Mouse (Mus musculus): ENCODE data around the gene Dgcr8. TPM values are rescaled to one million over a fixed set of nuclear protein-coding genes. Genes with fewer than 3 reads are reported as not detected.

Gene Dgcr8
- total RNA-seq, 2 experiments from 2014 or later: 13.8 to 15.4 TPM

DNA sequence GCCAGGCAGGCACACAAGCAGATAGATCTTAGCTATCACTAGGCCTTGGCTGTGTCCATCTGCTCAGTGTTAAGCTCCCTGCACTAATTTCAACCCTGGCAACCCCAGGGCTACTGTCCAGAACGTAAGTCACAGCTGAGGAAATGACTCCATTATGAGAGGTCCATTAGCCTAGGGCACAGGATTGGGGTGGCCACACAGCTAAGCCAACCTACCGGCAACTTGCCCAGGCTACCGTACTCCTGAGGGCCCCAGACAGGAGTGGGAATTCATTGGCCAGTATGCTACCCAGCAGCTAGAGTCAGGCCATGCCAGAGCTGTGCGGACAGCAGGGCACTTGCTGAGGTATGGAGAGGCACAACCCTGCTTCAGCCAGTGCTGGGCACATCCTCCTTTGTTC, 60.2 kb downstream of the Dgcr8 start:
- intact Hi-C loops (cut with DNase I): no loop called here

DNA sequence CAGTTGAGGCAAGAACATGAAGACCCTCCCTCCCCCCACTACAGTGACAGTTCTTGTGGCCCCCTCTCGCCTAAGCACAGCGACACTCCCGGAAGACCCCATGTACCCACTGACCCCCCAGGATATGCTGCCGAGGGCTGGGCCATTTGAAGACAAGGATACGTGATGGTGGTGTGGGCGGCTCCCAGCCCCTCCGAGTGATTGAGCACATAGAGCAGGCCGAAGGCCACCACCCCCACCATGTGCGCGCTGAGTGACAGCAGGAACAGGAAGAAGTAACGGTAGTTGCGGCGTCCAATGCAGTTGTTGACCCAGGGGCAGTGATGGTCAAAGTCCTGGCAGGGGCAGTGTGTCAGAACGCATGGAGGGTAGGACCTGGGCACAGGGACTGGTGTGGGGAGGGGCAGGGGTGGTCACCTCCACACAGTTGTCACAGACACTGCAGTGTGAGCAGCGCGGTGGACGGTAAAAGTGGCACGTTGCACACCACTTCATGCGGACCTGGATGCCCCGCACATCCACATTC, 61.1 kb downstream of the Dgcr8 start:
- no peak for DNase-seq (ENCODE audit: low spot score)
- intact Hi-C loops (cut with DNase I): no loop called here

More for the DNA sequence above, 60.2 kb downstream of the Dgcr8 start:
- DNase-seq (ENCODE audit: low spot score): no peak

DNA sequence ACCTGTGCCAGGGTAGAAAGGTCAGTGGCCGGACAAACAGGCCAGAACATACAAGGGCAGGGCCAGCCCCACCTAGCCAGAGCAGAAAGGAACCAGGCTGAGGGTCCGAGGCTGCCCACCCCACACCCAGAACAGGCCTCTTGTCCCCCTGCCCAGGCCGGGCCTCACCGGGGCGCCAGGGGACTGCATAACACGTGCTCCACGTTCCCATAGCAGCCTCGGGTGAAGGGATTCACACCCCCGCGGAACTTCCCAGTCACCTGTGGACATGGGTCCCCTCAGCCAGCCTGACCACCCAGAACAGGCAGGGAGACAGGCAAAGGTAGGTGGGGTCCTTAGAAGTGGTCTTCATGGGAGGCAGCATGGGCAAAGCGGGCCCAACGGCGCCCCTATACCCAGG, 61.9 kb downstream of the Dgcr8 start:
- intact Hi-C loops (cut with DNase I): no loop called here
- no peak for DNase-seq (ENCODE audit: low spot score)

DNA sequence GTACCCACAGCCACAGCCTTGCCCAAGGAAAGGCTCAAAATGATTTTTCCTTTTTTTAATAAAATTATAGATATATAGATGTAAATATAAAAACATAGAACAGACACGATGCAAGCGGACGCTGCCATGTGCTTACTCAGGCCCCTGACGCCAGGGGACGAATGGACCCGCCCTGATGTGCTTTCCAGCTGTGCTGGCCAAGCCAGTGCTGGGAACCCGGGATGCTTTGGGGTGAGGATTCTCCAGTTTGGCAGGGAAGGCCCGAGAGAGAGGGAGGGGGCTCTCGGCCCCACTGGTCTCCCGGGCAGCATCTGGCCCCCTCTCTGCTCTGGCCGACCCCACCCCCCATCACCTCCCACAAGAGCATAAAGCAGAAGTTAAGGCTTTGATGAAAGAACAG, 66.9 kb downstream of the Dgcr8 start:
- no peak for DNase-seq (ENCODE audit: low spot score)
- intact Hi-C loops (cut with DNase I): no loop called here

DNA sequence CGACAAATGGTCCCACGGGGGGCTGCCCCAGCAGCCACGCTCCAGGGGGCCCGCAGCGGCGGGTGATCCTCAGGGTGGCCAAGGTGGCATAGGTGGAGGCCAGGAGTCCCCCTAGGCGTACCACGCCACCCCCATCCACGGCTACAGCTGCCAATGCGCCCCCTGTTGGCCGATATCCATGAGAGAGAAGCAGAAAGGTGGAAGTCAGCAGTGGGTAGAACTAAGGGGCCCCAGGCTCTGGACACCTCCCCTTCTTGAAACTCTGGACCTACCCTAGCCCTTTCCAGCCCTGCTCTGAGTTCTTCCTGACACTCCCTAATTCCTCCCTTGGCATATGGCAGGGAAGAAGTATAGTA, 67.5 kb downstream of the Dgcr8 start:
- intact Hi-C loops (cut with DNase I): no loop called here
- no peak for DNase-seq (ENCODE audit: low spot score)

DNA sequence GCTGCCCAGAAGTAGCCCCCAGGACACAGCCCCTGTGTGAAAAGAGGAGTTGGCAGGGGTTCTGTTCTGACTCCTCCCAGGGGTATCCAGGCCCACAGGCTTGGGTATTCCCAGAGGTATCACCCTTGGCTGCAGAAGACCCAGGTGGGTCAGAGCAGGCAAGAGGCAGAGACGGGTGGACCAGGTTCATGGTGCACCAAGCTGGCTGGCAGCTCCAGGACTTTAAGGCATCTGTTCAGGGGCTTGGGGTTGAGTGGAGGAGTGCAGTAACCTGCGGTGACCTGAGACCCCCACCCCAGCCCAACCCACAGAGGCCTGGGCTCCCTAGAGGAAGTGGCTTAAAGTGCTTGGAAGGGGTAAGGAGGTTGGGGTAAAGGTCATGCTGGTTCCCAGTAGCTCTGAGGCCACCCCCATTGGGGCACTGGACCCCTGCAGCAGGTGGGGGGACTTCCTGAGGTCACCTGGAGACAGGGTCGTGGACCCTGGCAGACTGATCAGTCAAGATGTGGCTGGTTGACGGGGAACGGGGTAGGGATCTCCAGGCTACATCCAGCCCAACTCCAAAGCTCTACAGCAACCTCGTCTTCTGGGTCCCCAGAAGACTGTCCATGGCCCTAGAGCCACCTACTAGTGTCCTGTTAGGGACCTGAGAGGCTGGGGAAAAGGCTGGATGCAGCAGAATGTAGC, 68.0 kb downstream of the Dgcr8 start:
- DNase-seq (ENCODE audit: low spot score): no peak
- intact Hi-C loops (cut with DNase I): no loop called here

DNA sequence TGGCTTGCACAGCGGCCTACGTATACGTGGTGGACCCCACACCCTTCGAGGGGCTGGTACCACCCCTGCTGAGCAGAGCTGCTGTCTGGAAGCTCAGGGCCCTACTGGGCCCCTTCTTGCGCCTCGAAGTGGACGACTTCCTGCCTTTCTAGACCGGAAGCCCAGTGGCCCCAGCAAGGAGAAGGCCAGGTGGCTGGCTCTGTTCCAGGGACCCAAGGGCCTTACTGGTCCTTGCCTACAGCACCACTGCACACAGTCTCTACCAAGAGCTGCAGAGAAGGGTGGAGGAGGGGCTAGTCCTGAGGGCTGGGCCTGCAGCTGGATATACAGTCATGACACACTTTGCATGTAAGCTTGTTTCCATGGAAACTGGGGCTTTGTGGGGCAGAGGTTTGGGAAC, 69.0 kb downstream of the Dgcr8 start:
- no peak for DNase-seq (ENCODE audit: low spot score)
- intact Hi-C loops (cut with DNase I): no loop called here

DNA sequence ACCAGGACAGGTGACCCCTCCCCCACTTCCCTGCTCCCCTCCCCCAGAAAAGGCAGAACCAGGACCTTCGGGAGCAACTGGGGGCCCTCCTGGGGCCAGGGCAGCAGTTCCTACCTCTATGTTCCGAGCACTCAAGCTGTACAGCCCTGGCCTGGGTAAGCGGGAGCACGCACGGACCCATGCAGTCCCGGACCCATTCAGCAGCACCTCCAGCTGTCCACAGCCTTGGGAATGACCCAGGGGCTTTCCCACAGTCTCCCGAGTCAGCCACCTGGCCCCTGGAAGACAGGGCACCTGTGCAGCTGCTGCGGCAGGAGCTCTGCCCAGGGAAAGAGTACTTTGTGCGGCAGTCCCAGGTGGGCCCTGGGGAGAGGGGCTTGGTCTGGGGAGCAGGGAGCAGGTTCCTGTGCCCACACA, 70.5 kb downstream of the Dgcr8 start:
- intact Hi-C loops (cut with DNase I): no loop called here
- DNase-seq (ENCODE audit: low spot score): no peak

DNA sequence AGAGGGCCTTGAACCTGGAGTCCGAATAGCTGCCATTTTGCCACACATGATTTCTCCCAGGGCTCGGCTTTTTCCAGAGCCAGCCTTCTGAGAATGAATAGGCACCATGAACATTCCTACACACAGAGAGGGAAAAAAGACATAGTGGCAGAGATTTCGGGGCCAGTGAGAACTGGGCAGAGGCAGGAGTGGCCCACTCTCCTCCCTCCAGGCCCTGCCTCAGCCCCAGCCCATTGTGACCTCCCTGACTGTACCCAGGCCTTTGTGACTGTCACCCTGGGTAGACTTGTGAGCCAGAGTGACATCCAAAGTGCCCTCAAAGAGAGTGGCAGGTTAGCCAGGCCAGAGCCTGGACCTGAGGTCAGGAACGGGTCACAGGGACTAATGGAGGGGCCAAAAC, 71.5 kb downstream of the Dgcr8 start, which contains the start of gene Ccdc188:
Gene Ccdc188 (plus strand): TSS at position 301 of the 400 bp plus-strand sequence.
- no peak for DNase-seq (ENCODE audit: low spot score)
- intact Hi-C loops (cut with DNase I): no loop called here

DNA sequence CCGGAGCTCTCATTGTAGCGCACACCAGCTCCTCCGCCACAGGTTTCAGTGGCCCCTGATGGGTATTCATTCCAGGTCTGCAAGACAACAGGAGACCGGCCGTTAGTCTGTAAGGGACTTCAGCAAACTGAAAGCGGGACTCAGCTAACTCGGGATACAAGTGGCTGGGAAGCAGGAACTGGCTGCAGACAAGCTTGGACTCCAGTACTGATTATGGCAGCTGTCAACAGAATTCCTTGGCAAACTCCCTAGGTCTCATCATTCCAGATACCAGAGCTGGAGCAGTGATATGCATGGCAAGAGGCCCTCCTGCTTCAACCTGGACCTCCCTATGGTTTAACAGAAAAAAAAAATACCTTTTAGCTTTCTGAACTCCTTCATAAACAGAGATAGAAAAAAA, 74.2 kb downstream of the Dgcr8 start:
- intact Hi-C loops (cut with DNase I): loop anchor here (5.0 kb wide), 1 partner anchor 93 kb away; no protein-coding TSS in a partner anchor
- no peak for DNase-seq (ENCODE audit: low spot score)

DNA sequence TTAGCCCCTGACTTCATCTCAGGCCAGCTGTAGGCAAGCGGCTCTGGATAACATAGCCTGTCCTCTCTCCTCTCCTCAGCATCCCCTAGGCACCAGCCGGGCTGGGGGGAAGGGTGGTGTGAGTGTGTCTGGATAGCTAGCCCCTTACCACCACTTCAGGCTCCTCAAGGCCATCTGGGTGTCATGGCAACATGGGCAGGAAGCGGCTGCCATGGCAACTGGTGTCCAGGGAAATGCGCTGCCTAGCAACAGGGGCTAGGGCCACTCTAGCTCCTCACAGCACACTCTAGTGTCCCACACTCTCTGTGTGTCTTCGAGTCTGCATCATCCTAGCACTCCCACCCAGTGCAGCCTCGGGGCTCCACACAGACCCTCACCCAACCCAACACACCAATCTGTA, 75.4 kb downstream of the Dgcr8 start:
- DNase-seq (ENCODE audit: low spot score): no peak
- intact Hi-C loops (cut with DNase I): loop anchor here (5.0 kb wide), 1 partner anchor 91 kb away; no protein-coding TSS in a partner anchor

DNA sequence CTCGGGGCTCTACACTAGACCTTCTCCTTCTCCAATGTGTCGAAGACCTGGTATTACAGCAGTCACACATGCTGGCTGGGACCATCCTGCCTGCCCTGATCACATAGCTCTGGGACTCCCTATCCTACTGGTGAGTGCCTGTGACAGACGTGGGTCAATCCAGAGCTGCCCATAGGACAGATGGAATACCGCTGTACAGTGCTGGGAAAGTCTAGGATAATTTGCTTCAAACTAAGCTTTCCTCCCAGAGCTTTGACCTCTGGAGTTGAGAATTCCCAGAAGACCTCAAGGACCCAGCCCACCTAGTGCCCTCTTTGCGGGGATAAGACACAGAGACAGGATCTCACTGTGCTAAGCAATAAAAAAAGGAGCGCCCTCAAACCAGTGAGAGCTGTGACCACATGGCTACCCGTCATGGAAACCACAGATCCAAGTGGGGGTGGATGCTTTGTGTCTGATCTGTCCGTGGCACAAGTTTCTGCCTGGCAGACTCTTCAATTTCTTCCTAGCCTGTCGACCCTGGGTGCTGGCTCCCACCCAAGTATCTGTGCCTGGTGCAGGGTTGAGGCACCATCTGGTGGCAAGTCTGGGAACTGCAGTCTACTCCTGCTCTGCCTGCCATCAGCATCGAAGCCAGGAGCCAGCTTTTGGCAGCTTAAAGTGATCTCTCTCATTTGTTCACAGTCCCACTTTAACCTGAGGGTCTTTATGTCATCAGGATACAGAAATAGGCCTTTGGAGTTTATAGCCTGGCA, 77.5 kb downstream of the Dgcr8 start:
- peak; percentile 53 for DNase-seq (ENCODE audit: low spot score)
- intact Hi-C loops (cut with DNase I): loop anchor here (1.0 to 5.0 kb wide), 4 partner anchors 39 to 159 kb away; partner anchors contain the start of gene Dgcr6

DNA sequence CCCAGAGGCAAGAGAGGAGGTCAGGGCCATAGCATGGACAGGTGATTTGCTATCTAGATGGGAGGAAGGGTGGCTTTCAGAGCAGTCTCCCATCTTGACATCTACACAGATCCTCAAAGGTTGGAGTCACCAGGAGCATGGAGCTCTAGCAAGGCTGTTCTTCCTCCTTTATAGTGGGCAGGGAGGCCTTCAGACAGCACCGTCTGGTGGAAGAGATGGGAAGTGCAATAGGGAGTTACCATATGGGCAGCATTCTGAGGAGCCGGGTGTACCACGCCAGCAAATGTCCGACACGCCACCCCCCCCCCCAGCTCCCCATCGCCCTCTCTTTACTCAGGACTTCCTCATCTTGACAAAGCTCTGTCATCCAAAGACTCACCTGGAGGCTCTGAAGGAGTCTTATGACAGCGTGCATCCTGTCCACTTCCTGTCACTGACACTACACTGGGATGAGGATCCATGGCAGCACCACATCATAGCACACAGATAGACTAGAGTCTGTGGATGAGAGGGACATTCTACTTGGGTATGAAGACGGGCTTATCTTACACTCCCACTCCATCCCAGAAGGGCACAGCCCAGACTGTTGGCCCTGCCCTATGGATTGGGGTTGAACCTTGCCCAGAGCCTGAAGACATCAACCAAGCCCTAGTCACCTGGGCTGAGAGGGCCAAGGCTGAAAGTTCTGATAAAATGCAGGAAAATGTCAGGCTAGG, 78.2 kb downstream of the Dgcr8 start:
- intact Hi-C loops (cut with DNase I): loop anchor here (1.0 to 5.0 kb wide), 4 partner anchors 38 to 158 kb away; partner anchors contain the start of gene Dgcr6
- DNase-seq (ENCODE audit: low spot score): no peak

Small RNA genes within 50 kb of the gene (microRNA-seq; reads per million reads assigned to microRNA genes)
- gene Gm24572: not detected
- 330 reads per million, percentile 71 among the genes with 10 or more reads in this experiment for gene Mir1306
- 2,016 reads per million, percentile 84 among the genes with 10 or more reads in this experiment for gene Mir185

Other genes starting within 250 kb of the Dgcr8 start
- 10 to 100 TPM; 39.6 to 44.8 TPM for gene Dgcr6, start 236.4 kb downstream of the Dgcr8 start, total RNA-seq (2021)
- 10 to 100 TPM; 21.9 to 25.9 TPM for gene Prodh, start 199.0 kb downstream of the Dgcr8 start, total RNA-seq (2021)
- gene Rtn4r, start 161.6 kb downstream of the Dgcr8 start, total RNA-seq (2021): 1 to 10 TPM; 9.1 to 9.9 TPM
- not detected for gene Ccdc188, start 71.4 kb downstream of the Dgcr8 start, total RNA-seq (2021)
- gene Zdhhc8, start 54.1 kb downstream of the Dgcr8 start, total RNA-seq (2021): 10 to 100 TPM; 22.4 to 24.1 TPM
- gene Trmt2a, start 40.6 kb downstream of the Dgcr8 start, total RNA-seq (2021): 10 to 100 TPM; 21.5 to 22.5 TPM
- gene Ranbp1, start 40.5 kb downstream of the Dgcr8 start, total RNA-seq (2021): 10 to 100 TPM; 42.7 to 43.0 TPM
- not detected for gene Gm49776, start 30.9 kb downstream of the Dgcr8 start, total RNA-seq (2021)
- 100 to 1,000 TPM; 147 TPM for gene Tango2, start 58.9 kb upstream of the Dgcr8 start, total RNA-seq (2021)
- gene Arvcf, start 58.9 kb upstream of the Dgcr8 start, total RNA-seq (2021): 10 to 100 TPM; 18.6 to 21.7 TPM
- gene Txnrd2, start 137.1 kb upstream of the Dgcr8 start, total RNA-seq (2021): 10 to 100 TPM; 36.1 to 38.2 TPM
- gene Comt, start 137.6 kb upstream of the Dgcr8 start, total RNA-seq (2021): 100 to 1,000 TPM; 112 TPM
- gene Gnb1l, start 209.5 kb upstream of the Dgcr8 start, total RNA-seq (2021): 1 to 10 TPM; 4.9 to 5.6 TPM
- 1 to 10 TPM; 3.3 to 4.6 TPM for gene Rtl10, start 209.7 kb upstream of the Dgcr8 start, total RNA-seq (2021)